Mouse (Mus musculus) hindbrain, embryonic 16.5 days (tissue): Measurements from ENCODE around the gene Kcnk4. TPM values are rescaled to one million over a fixed set of nuclear protein-coding genes. Genes with fewer than 3 reads are reported as not detected.

ENCODE experiments used
- ATAC-seq: fragments of 200-750 bp; cut with Nextera tagmentation; 2 replicates; pipeline ENCODE4 v1.8.0; 2017; ENCODE audit warnings: moderate TSS enrichment, moderate library complexity
- H3K27ac ChIP-seq: fragments of 300-500 bp; sonication (generic); 2 replicates; pipeline ENCODE4 v1.5.1; 2014; ENCODE audit warnings: low read depth, mild to moderate bottlenecking, control low read depth, low read length, moderate library complexity
- H3K27me3 ChIP-seq: fragments of 300-500 bp; sonication (generic); replicated peaks from 2 replicates; pipeline ENCODE4 v1.6.1; 2014; ENCODE audit warnings: low read length; ENCODE audit not compliant: control insufficient read depth, insufficient read depth
- H3K36me3 ChIP-seq: fragments of 300-500 bp; sonication (generic); 2 replicates; pipeline ENCODE4 v1.6.1; 2014; ENCODE audit warnings: mild to moderate bottlenecking, low read length, moderate library complexity, mixed read lengths; ENCODE audit not compliant: control insufficient read depth, insufficient read depth
- H3K4me1 ChIP-seq: fragments of 300-500 bp; sonication (generic); 2 replicates; pipeline ENCODE4 v1.6.1; 2014; ENCODE audit warnings: low read depth, low read length; ENCODE audit not compliant: control insufficient read depth, insufficient read depth
- H3K4me2 ChIP-seq: fragments of 300-500 bp; sonication (generic); 2 replicates; pipeline ENCODE4 v1.6.1; 2014; ENCODE audit warnings: mild to moderate bottlenecking, low read length, control low read depth, moderate library complexity
- H3K4me3 ChIP-seq: fragments of 300-500 bp; sonication (generic); 2 replicates; pipeline ENCODE4 v1.5.1; 2014; ENCODE audit warnings: mild to moderate bottlenecking, low read length, control low read depth, moderate library complexity
- H3K9ac ChIP-seq: fragments of 300-500 bp; sonication (generic); 2 replicates; pipeline ENCODE4 v1.6.1; 2014; ENCODE audit warnings: low read depth, mild to moderate bottlenecking, control low read depth, low read length, moderate library complexity
- H3K9me3 ChIP-seq: fragments of 300-500 bp; sonication (generic); 2 replicates; pipeline ENCODE4 v1.6.1; 2014; ENCODE audit warnings: mild to moderate bottlenecking, low read length, moderate library complexity; ENCODE audit not compliant: control insufficient read depth
- WGBS: fragments of 180-500 bp; shearing (Covaris S2); extraction: QIAGEN DNeasy Blood & Tissue Kit; methylation state at CpG from one replicate; pipeline ENCODE4 v1.1.7; 2014; 5-methylcytosine and 5-hydroxymethylcytosine counted together
- polyA plus RNA-seq: library from polyadenylated mRNA; unstranded; fragments of >200 nt; fragmentation: Nextera tagmentation; extraction: Ambion mirVana; gene quantifications from 2 replicates; pipeline ENCODE4 v1.2.1, GENCODE M21; 2015

Gene Kcnk4
- polyA plus RNA-seq, 1 experiment from 2014 or later: 19.1 TPM

GRCm38 (mm10) chr19:6949951-6950350 lies 15.6 kb upstream of the Kcnk4 start:
- H3K27me3 ChIP-seq: no peaks in the 10 kb centered on the region
- H3K9ac ChIP-seq: peak overlapping the region; percentile 81
- WGBS: 37% methylated on average over 5 of the region's 5 CpGs
- H3K36me3 ChIP-seq: no peaks in the 10 kb centered on the region; the same call in 1 of the 2 replicates
- H3K9me3 ChIP-seq: no peaks in the 10 kb centered on the region
- peaks cover 19% of the 10 kb centered on the region for H3K4me1 ChIP-seq
- ATAC-seq: no peak
- H3K27ac ChIP-seq: peak overlapping the region; percentile 96
- peak overlapping the region; percentile 98 for H3K4me2 ChIP-seq
- H3K4me3 ChIP-seq: peak overlapping the region; percentile 61

DNA sequence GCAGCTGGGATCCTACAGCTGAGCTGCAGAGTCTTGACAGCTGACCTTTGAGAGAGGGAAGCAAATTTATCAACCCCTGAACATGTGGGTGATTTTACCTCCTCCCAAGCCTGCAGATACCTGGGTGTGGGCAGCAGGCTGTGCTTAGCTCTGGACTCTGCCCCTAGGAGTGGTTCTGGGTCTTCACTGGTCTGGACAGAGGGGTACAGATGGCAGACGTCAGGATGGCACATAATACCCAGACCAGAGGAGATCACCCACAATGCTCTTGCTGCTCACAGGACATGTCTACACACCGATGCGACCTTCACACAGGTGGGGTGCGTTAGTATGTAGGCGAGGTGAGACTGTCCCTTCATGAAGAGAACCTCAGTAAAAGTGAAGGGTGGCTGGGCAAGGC lies 15.2 kb upstream of the Kcnk4 start:
- ATAC-seq: no peak
- Histone ChIP-seq H3K4me1 (peaks cover 19% of the 10 kb centered on the region), H3K9me3 (no peaks in the 10 kb centered on the region), H3K36me3 (no peaks in the 10 kb centered on the region; the same call in 1 of the 2 replicates), H3K9ac (no peak overlapping the region), H3K4me3 (no peak overlapping the region), H3K27me3 (no peaks in the 10 kb centered on the region), H3K27ac (no peak overlapping the region), H3K4me2 (no peak overlapping the region)
- WGBS: 92% methylated on average over 5 of the region's 5 CpGs

GRCm38 (mm10) chr19:6948186-6948585 lies 13.9 kb upstream of the Kcnk4 start:
- peaks cover 20% of the 10 kb centered on the region for H3K4me1 ChIP-seq
- no peak overlapping the region for H3K27ac ChIP-seq
- H3K9ac ChIP-seq: no peak overlapping the region
- no peaks in the 10 kb centered on the region for H3K9me3 ChIP-seq
- H3K27me3 ChIP-seq: no peaks in the 10 kb centered on the region
- WGBS: 64% methylated on average over 4 of the region's 4 CpGs
- H3K4me3 ChIP-seq: no peak overlapping the region
- H3K4me2 ChIP-seq: no peak overlapping the region
- H3K36me3 ChIP-seq: no peaks in the 10 kb centered on the region; the same call in 1 of the 2 replicates
- no peak for ATAC-seq

DNA sequence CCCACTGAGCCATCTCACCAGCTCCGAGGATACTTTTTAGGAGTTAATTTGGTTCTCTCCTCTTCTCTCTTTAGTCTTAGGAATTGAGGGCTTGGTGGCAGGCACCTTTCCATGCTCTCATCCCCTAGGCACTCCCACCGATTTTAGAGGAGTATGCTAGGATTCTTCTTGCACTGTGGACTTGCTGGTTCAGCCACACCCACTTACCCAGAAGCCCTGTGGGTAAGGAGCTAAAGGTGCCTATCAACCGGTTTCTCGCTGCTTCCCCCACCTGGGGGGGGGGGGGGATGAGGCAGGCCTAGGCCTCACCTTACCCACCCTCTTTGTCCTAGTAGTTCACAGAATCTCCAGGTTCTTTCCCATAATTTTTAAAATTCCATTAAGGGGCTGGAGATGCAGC lies 13.4 kb upstream of the Kcnk4 start:
- Histone ChIP-seq H3K9ac (no peak overlapping the region), H3K9me3 (no peaks in the 10 kb centered on the region)
- 56% methylated on average over 4 of the region's 4 CpGs for WGBS

GRCm38 (mm10) chr19:6943709-6944108 lies 9.4 kb upstream of the Kcnk4 start:
- Histone ChIP-seq H3K4me2 (no peak overlapping the region), H3K27ac (no peak overlapping the region), H3K9me3 (no peaks in the 10 kb centered on the region), H3K9ac (no peak overlapping the region), H3K4me1 (peaks cover 29% of the 10 kb centered on the region), H3K27me3 (no peaks in the 10 kb centered on the region), H3K4me3 (no peak overlapping the region), H3K36me3 (no peaks in the 10 kb centered on the region; the same call in 1 of the 2 replicates)
- 94% methylated on average over 6 of the region's 6 CpGs for WGBS
- ATAC-seq: no peak

More for the DNA sequence above, 13.4 kb upstream of the Kcnk4 start:
- peaks cover 20% of the 10 kb centered on the region for H3K4me1 ChIP-seq
- no peak for ATAC-seq
- no peak overlapping the region for H3K27ac ChIP-seq
- H3K4me2 ChIP-seq: no peak overlapping the region
- no peaks in the 10 kb centered on the region for H3K27me3 ChIP-seq
- no peak overlapping the region for H3K4me3 ChIP-seq
- H3K36me3 ChIP-seq: no peaks in the 10 kb centered on the region; the same call in 1 of the 2 replicates

GRCm38 (mm10) chr19:6942764-6943163 lies 8.4 kb upstream of the Kcnk4 start:
- ATAC-seq: peak; percentile 5; the same call in 1 of the 2 replicates
- peak overlapping the region; percentile 95 for H3K9ac ChIP-seq
- no peaks in the 10 kb centered on the region for H3K9me3 ChIP-seq
- WGBS: 23% methylated on average over 5 of the region's 5 CpGs
- H3K4me3 ChIP-seq: peak overlapping the region; percentile 86
- H3K27me3 ChIP-seq: no peaks in the 10 kb centered on the region
- H3K4me2 ChIP-seq: peak overlapping the region; percentile 76
- H3K4me1 ChIP-seq: peaks cover 35% of the 10 kb centered on the region
- H3K27ac ChIP-seq: peak overlapping the region; percentile 97
- no peaks in the 10 kb centered on the region; the same call in 1 of the 2 replicates for H3K36me3 ChIP-seq

GRCm38 (mm10) chr19:6942249-6942691 lies 8.0 kb upstream of the Kcnk4 start, which contains the start of gene Gpr137:
Gpr137 (minus strand) TSS chr19:6942480.
- peak within 1 kb of the TSS; percentile 97 for H3K27ac ChIP-seq
- WGBS: under 1% methylated on average over 27 of the region's 27 CpGs
- H3K4me1 ChIP-seq: peaks cover 35% of the 10 kb centered on the region
- H3K9me3 ChIP-seq: no peaks in the 10 kb centered on the region
- H3K27me3 ChIP-seq: no peaks in the 10 kb centered on the region; the same call in 1 of the 2 replicates
- H3K36me3 ChIP-seq: no peaks in the 10 kb centered on the region; the same call in 1 of the 2 replicates
- peak; percentile 81 for ATAC-seq
- peak within 1 kb of the TSS; percentile 95 for H3K9ac ChIP-seq
- peak within 1 kb of the TSS; percentile 76 for H3K4me2 ChIP-seq
- H3K4me3 ChIP-seq: peak within 1 kb of the TSS; percentile 86

GRCm38 (mm10) chr19:6941372-6942248 lies 7.3 kb upstream of the Kcnk4 start, which contains the start of gene Bad:
Bad (plus strand) TSS chr19:6941861.
- WGBS: under 1% methylated on average over 82 of the region's 83 CpGs

More at GRCm38 (mm10) chr19:6941372-6942248, 7.3 kb upstream of the Kcnk4 start, which contains the start of gene Bad:
- Histone ChIP-seq H3K9me3 (no peaks in the 10 kb centered on the region), H3K27ac (peak within 1 kb of the TSS; percentile 97), H3K4me3 (peak within 1 kb of the TSS; percentile 86), H3K27me3 (peaks cover 3% of the 10 kb centered on the region; the same call in 1 of the 2 replicates), H3K9ac (peak within 1 kb of the TSS; percentile 95), H3K4me1 (peaks cover 35% of the 10 kb centered on the region), H3K36me3 (no peaks in the 10 kb centered on the region), H3K4me2 (peak within 1 kb of the TSS; percentile 76)
- ATAC-seq: peak; percentile 83
